Mouse (Mus musculus) megakaryocyte-erythroid progenitor cell, adult 5-6 weeks (primary cell): ENCODE measurements around the gene Ptprd. TPM values are rescaled to one million over a fixed set of nuclear protein-coding genes. Genes with fewer than 3 reads are reported as not detected.

Source experiments
- ATAC-seq: replicated peaks from 2 replicates; pipeline ENCODE4 v1.8.0; 2016; ENCODE audit warnings: mild to moderate bottlenecking, inconsistent platforms; ENCODE audit not compliant: severe bottlenecking, poor library complexity, low FRiP score, low TSS enrichment
- total RNA-seq, 2 experiments: library from RNA; stranded (forward) in 1 of 2; stranded (reverse) in 1 of 2; fragments of 200-1000, 215-1000 nt in 1 of 2; fragments of >200 nt in 1 of 2; fragmentation: Nextera tagmentation in 1 of 2; gene quantifications; 2 replicates each; pipeline ENCODE4 v1.2.3; 2014 to 2017

Ptprd gene
- total RNA-seq, 2 experiments from 2014 or later, result not detected

- ATAC-seq, result no peak
Measured at GRCm38 (mm10) chr4:76292733-76293357, 1918.9 kb downstream of the Ptprd start.

GRCm38 (mm10) chr4:76290484-76290818 is 1921.3 kb downstream of the Ptprd start:
- no peak for ATAC-seq

- ATAC-seq, result no peak
Measured at GRCm38 (mm10) chr4:76289612-76290483, 1921.9 kb downstream of the Ptprd start.

GRCm38 (mm10) chr4:76286016-76286415 is 1925.7 kb downstream of the Ptprd start:
- no peak for ATAC-seq

GRCm38 (mm10) chr4:76282886-76283285 is 1928.9 kb downstream of the Ptprd start:
- no peak for ATAC-seq

- ATAC-seq, result no peak
Measured at GRCm38 (mm10) chr4:76262727-76263126, 1949.0 kb downstream of the Ptprd start.

GRCm38 (mm10) chr4:76260686-76261085 is 1951.1 kb downstream of the Ptprd start:
- no peak for ATAC-seq

- ATAC-seq, result no peak
Measured at GRCm38 (mm10) chr4:76260286-76260685, 1951.5 kb downstream of the Ptprd start.

- no peak for ATAC-seq
Measured at GRCm38 (mm10) chr4:76259636-76260035, 1952.1 kb downstream of the Ptprd start.

GRCm38 (mm10) chr4:76244371-76244770 is 1967.4 kb downstream of the Ptprd start:
- ATAC-seq, result no peak

- ATAC-seq, result no peak
Measured at GRCm38 (mm10) chr4:76241542-76241941, 1970.2 kb downstream of the Ptprd start.

GRCm38 (mm10) chr4:76241140-76241539 is 1970.6 kb downstream of the Ptprd start:
- ATAC-seq, result no peak

- ATAC-seq, result no peak
Measured at GRCm38 (mm10) chr4:76239063-76239462, 1972.7 kb downstream of the Ptprd start.

GRCm38 (mm10) chr4:76238577-76238976 is 1973.2 kb downstream of the Ptprd start:
- no peak for ATAC-seq

GRCm38 (mm10) chr4:76237827-76238226 is 1973.9 kb downstream of the Ptprd start:
- ATAC-seq, result no peak

- ATAC-seq, result no peak
Measured at GRCm38 (mm10) chr4:76223720-76224119, 1988.0 kb downstream of the Ptprd start.

GRCm38 (mm10) chr4:76222520-76222919 is 1989.2 kb downstream of the Ptprd start:
- no peak for ATAC-seq

- no peak for ATAC-seq
Measured at GRCm38 (mm10) chr4:76218065-76218464, 1993.7 kb downstream of the Ptprd start.

GRCm38 (mm10) chr4:76215141-76215540 is 1996.6 kb downstream of the Ptprd start:
- no peak for ATAC-seq

GRCm38 (mm10) chr4:76199321-76199720 is 2012.4 kb downstream of the Ptprd start:
- ATAC-seq, result no peak

GRCm38 (mm10) chr4:76194762-76195161 is 2017.0 kb downstream of the Ptprd start:
- no peak for ATAC-seq
